Mouse (Mus musculus): ENCODE data around the gene Ltbp3. TPM values are rescaled to one million over a fixed set of nuclear protein-coding genes. Genes with fewer than 3 reads are reported as not detected.

Gene Ltbp3
- polyA plus RNA-seq, 1 experiment from 2014 or later: 3.4 TPM

DNA sequence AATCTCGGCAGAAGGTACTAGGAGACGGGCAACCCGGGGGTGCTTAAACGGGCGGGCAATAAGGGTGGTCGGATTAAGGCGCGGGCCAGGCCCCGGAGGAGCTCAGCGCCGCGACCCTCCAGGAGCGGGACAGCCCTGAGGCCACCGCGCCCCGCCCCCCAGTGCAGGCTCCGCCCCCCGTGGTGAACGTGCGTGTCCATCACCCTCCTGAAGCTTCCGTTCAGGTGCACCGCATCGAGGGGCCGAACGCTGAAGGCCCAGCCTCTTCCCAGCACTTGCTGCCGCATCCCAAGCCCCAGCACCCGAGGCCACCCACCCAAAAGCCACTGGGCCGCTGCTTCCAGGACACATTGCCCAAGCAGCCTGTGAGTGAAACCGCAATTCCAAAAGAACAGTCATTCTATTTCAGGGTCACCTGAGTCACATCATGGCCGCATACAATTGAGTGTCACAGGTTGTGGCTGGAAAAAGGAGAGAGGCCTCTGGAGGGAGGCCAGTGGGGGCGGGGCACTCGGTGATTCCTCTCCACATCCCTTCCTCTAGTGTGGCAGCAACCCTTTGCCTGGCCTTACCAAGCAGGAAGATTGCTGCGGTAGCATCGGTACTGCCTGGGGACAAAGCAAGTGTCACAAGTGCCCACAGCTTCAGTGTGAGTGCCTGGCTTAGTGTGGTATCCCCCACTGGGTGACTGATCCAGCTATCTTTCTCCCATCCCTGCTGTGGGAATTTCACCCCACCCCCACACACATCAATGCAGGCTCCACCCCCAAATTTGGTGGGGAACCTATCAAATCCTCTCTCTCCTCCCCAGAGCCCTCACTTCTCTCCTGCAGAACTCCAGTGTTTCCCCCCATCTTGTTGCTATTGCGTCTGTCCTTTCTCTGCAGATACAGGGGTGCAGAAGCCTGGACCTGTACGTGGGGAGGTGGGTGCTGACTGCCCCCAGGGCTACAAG lies 5.3 kb downstream of the Ltbp3 start:
- peak overlapping the region; percentile 50 for H3K27ac ChIP-seq
- H3K4me3 ChIP-seq: peak overlapping the region; percentile 48
- peaks cover 61% of the 10 kb centered on the region for H3K4me1 ChIP-seq

GRCm38 (mm10) chr19:5746907-5747363 lies 6.2 kb downstream of the Ltbp3 start:
- Histone ChIP-seq H3K4me1 (peaks cover 61% of the 10 kb centered on the region), H3K36me3 (0 out of 2 replicates have a peak, but pooled peaks cover 2% of the 10 kb centered on the region), H3K4me3 (no peak overlapping the region; the same call in 1 of the 2 replicates), H3K9me3 (replicated peaks) (no peaks in the 10 kb centered on the region), H3K27me3 (ENCODE audit: low read depth, poor library complexity, severe bottlenecking) (peaks cover 92% of the 10 kb centered on the region), H3K27ac (no peak overlapping the region)
- DNase-seq (ENCODE audit: low spot score): no peak
- WGBS: 31% methylated on average over 12 of the region's 12 CpGs

More for the DNA sequence above, 5.3 kb downstream of the Ltbp3 start:
- 4% methylated on average over 36 of the region's 36 CpGs for WGBS
- peak; percentile 68 for DNase-seq (ENCODE audit: low spot score)
- Histone ChIP-seq H3K36me3 (0 out of 2 replicates have a peak, but pooled peaks cover 2% of the 10 kb centered on the region), H3K9me3 (replicated peaks) (no peaks in the 10 kb centered on the region), H3K27me3 (ENCODE audit: low read depth, poor library complexity, severe bottlenecking) (peaks cover 86% of the 10 kb centered on the region)

GRCm38 (mm10) chr19:5749476-5749875 lies 8.8 kb downstream of the Ltbp3 start:
- peaks cover 39% of the 10 kb centered on the region for H3K4me1 ChIP-seq
- 89% methylated on average over 6 of the region's 6 CpGs for WGBS
- no peak overlapping the region for H3K27ac ChIP-seq
- H3K9me3 ChIP-seq (replicated peaks): no peaks in the 10 kb centered on the region
- DNase-seq (ENCODE audit: low spot score): no peak
- no peak overlapping the region for H3K4me3 ChIP-seq
- peaks cover 97% of the 10 kb centered on the region for H3K27me3 ChIP-seq (ENCODE audit: low read depth, poor library complexity, severe bottlenecking)
- no peaks in the 10 kb centered on the region for H3K36me3 ChIP-seq

DNA sequence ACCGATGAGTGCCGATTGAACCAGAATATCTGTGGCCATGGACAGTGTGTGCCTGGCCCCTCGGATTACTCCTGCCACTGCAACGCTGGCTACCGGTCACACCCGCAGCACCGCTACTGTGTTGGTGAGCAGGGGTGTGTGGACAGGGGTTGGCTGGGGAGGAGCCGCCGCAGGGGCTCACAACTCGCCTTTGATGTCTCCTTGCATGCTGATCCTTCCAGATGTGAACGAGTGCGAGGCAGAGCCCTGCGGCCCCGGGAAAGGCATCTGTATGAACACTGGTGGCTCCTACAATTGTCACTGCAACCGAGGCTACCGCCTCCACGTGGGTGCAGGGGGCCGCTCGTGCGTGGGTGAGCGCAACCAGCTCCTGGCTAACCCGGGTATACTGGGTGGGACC lies 10.2 kb downstream of the Ltbp3 start:
- H3K27ac ChIP-seq: no peak overlapping the region
- no peaks in the 10 kb centered on the region for H3K36me3 ChIP-seq
- peak overlapping the region; percentile 36 for H3K4me3 ChIP-seq
- DNase-seq (ENCODE audit: low spot score): peak; percentile 57
- peaks cover 97% of the 10 kb centered on the region for H3K27me3 ChIP-seq (ENCODE audit: low read depth, poor library complexity, severe bottlenecking)
- H3K9me3 ChIP-seq (replicated peaks): no peaks in the 10 kb centered on the region
- peaks cover 31% of the 10 kb centered on the region for H3K4me1 ChIP-seq
- 4% methylated on average over 22 of the region's 22 CpGs for WGBS

GRCm38 (mm10) chr19:5751742-5752141 lies 11.0 kb downstream of the Ltbp3 start:
- Histone ChIP-seq H3K4me3 (peak overlapping the region; percentile 36), H3K27ac (no peak overlapping the region), H3K27me3 (ENCODE audit: low read depth, poor library complexity, severe bottlenecking) (peaks cover 97% of the 10 kb centered on the region), H3K9me3 (replicated peaks) (no peaks in the 10 kb centered on the region), H3K4me1 (peaks cover 31% of the 10 kb centered on the region), H3K36me3 (no peaks in the 10 kb centered on the region)
- peak; percentile 57 for DNase-seq (ENCODE audit: low spot score)
- WGBS: 5% methylated on average over 19 of the region's 20 CpGs

DNA sequence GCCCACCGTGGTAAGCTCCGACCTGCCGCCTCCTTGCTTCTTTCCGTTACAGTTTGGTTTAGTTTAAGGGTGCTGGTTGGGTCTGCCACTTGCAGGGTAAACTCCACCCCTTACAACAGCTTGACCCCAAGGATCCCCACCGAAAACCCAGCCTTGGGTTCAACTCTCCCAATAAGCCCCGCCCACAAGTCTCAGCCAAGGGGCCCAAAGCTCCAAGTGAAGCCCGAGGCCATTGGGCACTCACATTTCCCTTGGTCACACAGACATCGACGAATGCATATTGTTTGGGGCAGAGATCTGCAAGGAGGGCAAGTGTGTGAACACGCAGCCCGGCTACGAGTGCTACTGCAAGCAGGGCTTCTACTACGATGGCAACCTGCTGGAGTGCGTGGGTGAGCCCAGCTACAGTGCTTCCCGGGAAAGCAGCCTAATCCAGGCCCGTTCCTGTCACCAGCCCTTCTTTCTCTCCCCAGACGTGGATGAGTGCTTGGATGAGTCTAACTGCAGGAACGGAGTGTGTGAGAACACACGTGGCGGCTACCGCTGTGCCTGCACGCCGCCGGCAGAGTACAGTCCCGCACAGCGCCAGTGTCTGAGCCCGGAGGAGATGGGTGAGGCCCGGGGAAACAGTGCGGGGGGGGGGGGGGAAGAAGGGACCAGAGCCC lies 15.7 kb downstream of the Ltbp3 start:
- Histone ChIP-seq H3K36me3 (peaks cover 44% of the 10 kb centered on the region), H3K4me3 (peak overlapping the region; percentile 47), H3K27ac (peak overlapping the region; percentile 15; the same call in 1 of the 2 replicates), H3K9me3 (replicated peaks) (no peaks in the 10 kb centered on the region), H3K27me3 (ENCODE audit: low read depth, poor library complexity, severe bottlenecking) (peaks cover 85% of the 10 kb centered on the region), H3K4me1 (peaks cover 25% of the 10 kb centered on the region)
- WGBS: 7% methylated on average over 28 of the region's 29 CpGs
- DNase-seq (ENCODE audit: low spot score): peak; percentile 45

DNA sequence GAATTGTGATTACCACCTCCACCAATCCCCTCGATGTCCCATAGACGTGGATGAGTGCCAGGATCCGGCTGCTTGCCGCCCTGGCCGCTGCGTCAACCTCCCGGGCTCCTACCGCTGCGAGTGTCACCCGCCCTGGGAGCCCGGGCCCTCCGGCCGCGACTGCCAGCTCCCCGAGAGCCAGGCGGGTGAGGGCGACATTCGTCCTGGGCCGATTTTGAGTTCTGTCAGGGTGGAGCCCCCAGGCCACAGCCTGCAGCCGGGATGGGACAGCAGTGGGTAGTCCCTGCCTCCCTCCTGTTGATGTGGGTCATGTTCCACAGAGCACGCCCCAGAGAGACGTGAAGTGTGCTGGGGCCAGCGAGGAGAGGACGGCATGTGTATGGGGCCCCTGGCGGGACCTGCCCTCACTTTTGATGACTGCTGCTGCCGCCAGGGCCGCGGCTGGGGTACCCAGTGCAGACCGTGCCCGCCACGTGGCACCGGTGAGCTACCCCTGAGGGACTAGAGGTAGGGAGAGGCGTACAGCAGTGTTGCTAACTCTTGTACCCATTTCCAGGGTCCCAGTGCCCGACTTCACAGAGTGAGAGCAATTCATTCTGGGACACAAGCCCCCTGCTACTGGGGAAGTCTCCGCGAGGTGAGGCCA lies 16.4 kb downstream of the Ltbp3 start:
- peak; percentile 54 for DNase-seq (ENCODE audit: low spot score)
- peaks cover 18% of the 10 kb centered on the region for H3K4me1 ChIP-seq
- H3K27me3 ChIP-seq (ENCODE audit: low read depth, poor library complexity, severe bottlenecking): peaks cover 79% of the 10 kb centered on the region
- peaks cover 51% of the 10 kb centered on the region for H3K36me3 ChIP-seq
- peak overlapping the region; percentile 15; the same call in 1 of the 2 replicates for H3K27ac ChIP-seq
- no peaks in the 10 kb centered on the region for H3K9me3 ChIP-seq (replicated peaks)
- WGBS: 12% methylated on average over 35 of the region's 36 CpGs
- H3K4me3 ChIP-seq: peak overlapping the region; percentile 47

- no peak for DNase-seq (ENCODE audit: low spot score)
- Histone ChIP-seq H3K27me3 (ENCODE audit: low read depth, poor library complexity, severe bottlenecking) (peaks cover 61% of the 10 kb centered on the region), H3K36me3 (peaks cover 66% of the 10 kb centered on the region), H3K27ac (no peak overlapping the region), H3K4me1 (peaks cover 18% of the 10 kb centered on the region), H3K9me3 (replicated peaks) (no peaks in the 10 kb centered on the region), H3K4me3 (no peak overlapping the region)
- 89% methylated on average over 14 of the region's 14 CpGs for WGBS
These were observed 18.2 kb downstream of the Ltbp3 start for GRCm38 (mm10) chr19:5758878-5759403.

- no peak for DNase-seq (ENCODE audit: low spot score)
- H3K27me3 ChIP-seq (ENCODE audit: low read depth, poor library complexity, severe bottlenecking): peaks cover 19% of the 10 kb centered on the region
- H3K9me3 ChIP-seq (replicated peaks): no peaks in the 10 kb centered on the region
- 96% methylated on average over 6 of the region's 6 CpGs for WGBS
- H3K4me1 ChIP-seq: no peaks in the 10 kb centered on the region
- H3K36me3 ChIP-seq: peaks cover 97% of the 10 kb centered on the region
- no peak overlapping the region for H3K4me3 ChIP-seq
- H3K27ac ChIP-seq: no peak overlapping the region
These were observed 22.5 kb downstream of the Ltbp3 start for GRCm38 (mm10) chr19:5763163-5763562.

GRCm38 (mm10) chr19:5767271-5767670 lies 26.6 kb downstream of the Ltbp3 start:
- no peak overlapping the region for H3K27ac ChIP-seq
- peaks cover 17% of the 10 kb centered on the region for H3K4me1 ChIP-seq
- 93% methylated on average over 4 of the region's 4 CpGs for WGBS
- no peaks in the 10 kb centered on the region for H3K9me3 ChIP-seq (replicated peaks)
- peaks cover 77% of the 10 kb centered on the region for H3K36me3 ChIP-seq
- H3K27me3 ChIP-seq (ENCODE audit: low read depth, poor library complexity, severe bottlenecking): no peaks in the 10 kb centered on the region
- DNase-seq (ENCODE audit: low spot score): no peak
- no peak overlapping the region for H3K4me3 ChIP-seq

- peak overlapping the region; percentile 93 for H3K4me3 ChIP-seq
- peak overlapping the region; percentile 94 for H3K27ac ChIP-seq
- peaks cover 50% of the 10 kb centered on the region for H3K36me3 ChIP-seq
- H3K27me3 ChIP-seq (ENCODE audit: low read depth, poor library complexity, severe bottlenecking): no peaks in the 10 kb centered on the region
- peaks cover 17% of the 10 kb centered on the region for H3K4me1 ChIP-seq
- 60% methylated on average over 9 of the region's 9 CpGs for WGBS
- no peak for DNase-seq (ENCODE audit: low spot score)
- H3K9me3 ChIP-seq (replicated peaks): no peaks in the 10 kb centered on the region
These were observed 29.6 kb downstream of the Ltbp3 start for GRCm38 (mm10) chr19:5770311-5770710.

All from limb, embryonic 10.5 days (tissue).